Mouse (Mus musculus) thymus, postnatal 36 days (tissue): ENCODE measurements around the gene Lrrc75a.

ENCODE experiments used
- DNase-seq, 2 experiments: peaks; one replicate each; pipeline ENCODE4 v3.0.0; 2022; ENCODE audit warnings: mixed read lengths in 2 of 2

The Lrrc75a gene

GRCm38 (mm10) chr11:62644602-62645336 lies 3.6 kb downstream of the Lrrc75a start:
- no peak for DNase-seq

- DNase-seq = no peak
Observed at GRCm38 (mm10) chr11:62643681-62644363, 4.5 kb downstream of the Lrrc75a start.

- no peak for DNase-seq
Observed at GRCm38 (mm10) chr11:62643011-62643631, 5.2 kb downstream of the Lrrc75a start.

- no peak for DNase-seq
Observed at GRCm38 (mm10) chr11:62642023-62642844, 6.1 kb downstream of the Lrrc75a start.

GRCm38 (mm10) chr11:62640378-62640777 lies 7.9 kb downstream of the Lrrc75a start:
- DNase-seq = no peak

GRCm38 (mm10) chr11:62638402-62638801 lies 9.9 kb downstream of the Lrrc75a start:
- no peak for DNase-seq

GRCm38 (mm10) chr11:62637806-62638205 lies 10.5 kb downstream of the Lrrc75a start:
- DNase-seq = no peak

DNA sequence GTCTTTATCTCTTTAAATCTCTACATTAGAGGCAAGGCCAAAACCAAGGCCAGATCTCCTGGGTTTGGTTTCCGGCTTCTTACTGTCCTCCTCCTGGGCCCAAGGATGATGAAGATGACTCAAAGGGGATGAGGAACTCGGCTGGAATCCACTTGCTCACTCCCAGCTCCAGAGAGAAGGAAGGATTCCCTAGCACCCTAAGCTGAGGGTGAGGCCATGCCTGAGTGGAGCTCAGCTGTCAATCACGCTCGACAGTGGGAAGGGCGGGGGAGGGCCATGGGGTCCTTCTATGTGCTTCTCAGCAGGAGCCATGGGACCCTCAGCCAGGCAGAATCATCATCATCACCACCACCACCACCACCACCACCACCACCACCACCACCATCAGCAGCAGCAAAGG lies 10.9 kb downstream of the Lrrc75a start:
- DNase-seq = no peak

- DNase-seq = no peak
Observed at GRCm38 (mm10) chr11:62636840-62637221, 11.5 kb downstream of the Lrrc75a start.

- no peak for DNase-seq
Observed at GRCm38 (mm10) chr11:62636105-62636839, 12.1 kb downstream of the Lrrc75a start.

DNA sequence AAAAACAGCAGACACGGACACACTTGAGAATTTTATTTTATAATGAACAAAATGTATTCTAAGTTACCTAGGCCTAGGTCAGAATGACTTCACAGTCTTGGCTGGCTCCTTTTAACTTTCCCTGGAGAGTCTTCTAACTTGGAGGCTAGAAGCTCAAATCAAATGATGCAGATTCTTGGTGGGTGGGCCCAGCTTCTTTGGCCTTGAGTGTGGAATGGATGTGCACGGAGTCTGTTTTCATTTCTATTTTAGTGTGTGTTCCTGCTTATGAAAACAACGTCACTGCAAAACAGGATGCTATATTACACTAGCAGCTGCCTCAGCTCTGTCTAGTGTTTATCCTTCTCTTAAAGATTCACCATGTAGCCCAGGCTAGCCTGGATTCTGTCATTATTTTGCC lies 12.9 kb downstream of the Lrrc75a start:
- no peak for DNase-seq

DNA sequence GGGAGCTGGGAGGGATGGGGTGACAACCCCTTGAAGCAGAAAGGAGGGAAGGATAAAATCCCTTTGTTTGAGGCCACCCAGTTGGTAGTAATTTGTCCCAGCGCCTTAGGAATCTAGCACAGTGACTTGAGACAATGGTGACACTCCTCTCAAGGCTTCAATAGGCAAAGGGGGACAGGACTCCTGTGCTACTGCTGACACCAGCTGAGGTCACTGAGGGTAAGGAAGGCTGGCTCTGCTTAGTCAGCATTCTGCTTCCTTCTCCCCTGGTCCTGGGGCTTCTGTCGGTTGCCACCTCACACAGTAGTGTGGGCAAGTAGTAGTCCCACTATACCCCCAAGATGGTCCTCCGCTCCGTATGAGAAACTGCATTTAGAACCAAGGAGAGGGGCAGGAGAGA lies 17.2 kb downstream of the Lrrc75a start:
- DNase-seq = no peak

DNA sequence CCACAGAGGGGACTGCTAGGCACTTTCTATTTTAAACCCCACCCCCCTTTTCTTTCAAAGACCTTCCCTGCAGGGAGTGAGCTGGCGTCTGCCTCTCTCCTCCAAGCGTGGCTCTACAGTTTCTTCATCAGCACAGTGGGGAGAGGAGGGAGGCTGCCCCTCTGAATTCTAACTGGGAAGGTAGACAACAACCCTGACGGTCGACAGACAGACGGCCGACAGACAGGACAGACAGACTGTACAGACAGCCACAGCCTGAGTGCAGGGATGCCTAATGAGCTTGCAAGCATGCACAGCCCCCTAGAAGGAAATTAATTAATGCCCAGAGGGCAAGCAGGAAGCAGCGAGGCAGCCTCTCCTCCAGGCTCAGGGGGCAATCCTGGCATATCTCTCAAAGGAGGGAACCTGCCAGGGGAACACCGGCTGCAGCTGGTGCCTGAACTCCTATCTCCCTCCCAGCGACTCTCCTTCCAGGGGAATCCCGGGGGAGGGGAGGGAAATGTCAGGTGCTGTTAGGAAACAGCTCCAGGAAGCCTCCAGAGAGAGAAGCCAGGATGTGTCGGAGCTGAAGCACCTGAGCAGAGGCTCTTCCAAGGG lies 18.0 kb downstream of the Lrrc75a start:
- no peak for DNase-seq

DNA sequence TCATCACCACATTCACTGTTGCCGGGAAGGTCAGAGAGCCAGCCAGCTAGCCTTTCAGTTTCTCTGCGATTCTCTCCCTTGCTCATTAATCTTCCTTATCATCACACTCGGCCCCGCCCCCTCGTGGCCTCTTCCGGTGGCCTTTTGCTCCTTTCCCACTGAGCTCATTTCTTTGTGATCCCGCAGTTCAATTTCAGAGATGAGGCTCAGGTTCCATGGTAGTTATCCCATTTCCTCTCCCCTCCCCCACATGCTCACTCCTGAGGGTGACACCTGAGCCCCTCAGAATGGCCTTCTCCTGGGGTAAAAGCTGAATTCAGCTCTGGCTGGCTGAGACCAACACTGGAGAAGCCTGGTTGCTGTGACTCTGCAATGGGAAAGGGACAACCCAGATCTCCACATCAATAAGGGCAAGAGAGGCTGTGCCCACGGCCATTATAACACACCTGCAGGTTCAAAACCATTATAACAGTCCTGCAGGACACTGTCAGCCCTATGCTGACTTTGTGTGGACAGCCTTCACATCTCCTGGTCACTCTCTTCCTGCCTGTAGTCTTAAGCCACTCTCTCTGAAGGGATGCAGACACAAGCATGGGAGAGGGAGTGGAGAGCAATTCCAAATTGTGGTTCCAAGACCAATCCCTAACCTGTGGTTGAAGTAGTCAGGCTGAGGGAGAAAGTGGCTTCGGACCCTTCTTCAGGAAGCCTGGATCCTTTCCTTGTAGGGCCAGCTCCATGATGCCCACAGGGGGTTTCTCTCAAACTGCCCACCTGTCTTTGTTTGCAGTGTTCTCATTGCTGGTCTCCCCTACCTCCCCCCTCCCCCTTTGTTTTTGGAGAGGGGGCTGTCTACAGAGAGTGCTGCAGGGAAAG lies 18.7 kb downstream of the Lrrc75a start:
- DNase-seq = no peak

DNA sequence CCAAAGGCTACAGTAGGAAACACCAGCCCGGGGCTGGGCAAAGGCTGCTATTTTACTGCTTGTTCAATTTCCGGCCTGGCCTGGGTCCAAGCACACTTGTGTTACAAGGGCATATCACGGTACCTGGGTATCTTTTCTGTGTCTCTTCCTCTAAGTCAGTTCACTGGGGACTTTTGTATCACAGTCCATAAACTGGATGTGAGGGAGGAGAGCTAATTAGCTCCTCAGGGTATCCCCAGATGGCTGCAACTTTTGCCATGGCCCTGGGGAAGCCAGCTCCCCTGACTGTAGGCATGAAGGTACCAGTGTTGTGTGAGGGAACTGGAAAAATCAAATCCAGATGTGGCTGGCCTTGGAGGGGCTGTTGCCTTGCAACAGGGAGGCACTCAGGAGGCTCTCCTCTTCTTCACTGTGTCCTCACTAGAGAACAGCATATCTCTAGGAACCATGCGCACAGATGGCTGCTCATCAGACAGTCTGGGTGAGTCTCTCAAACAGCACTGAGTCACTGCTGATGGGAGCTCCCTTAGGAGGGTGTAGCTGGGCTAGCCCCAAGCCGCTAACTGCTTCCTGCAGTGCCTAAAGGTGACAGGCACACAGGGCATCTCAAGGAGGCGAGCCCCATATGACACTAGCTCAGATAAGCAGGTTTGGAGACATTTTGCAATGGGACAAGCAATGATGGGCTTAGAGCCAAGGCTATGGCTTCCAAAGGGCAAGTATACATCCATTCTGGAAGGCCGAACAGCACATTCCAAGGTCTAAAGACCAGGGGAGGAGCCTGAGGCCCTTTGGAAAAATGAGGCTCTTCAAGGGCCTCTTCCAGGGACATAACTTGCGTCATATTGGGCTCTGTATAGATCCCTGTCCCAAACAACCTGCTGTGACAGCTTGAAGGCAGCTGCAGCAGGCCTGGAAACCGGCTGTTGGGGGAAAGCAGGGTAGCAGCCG lies 23.7 kb downstream of the Lrrc75a start:
- DNase-seq = no peak

DNA sequence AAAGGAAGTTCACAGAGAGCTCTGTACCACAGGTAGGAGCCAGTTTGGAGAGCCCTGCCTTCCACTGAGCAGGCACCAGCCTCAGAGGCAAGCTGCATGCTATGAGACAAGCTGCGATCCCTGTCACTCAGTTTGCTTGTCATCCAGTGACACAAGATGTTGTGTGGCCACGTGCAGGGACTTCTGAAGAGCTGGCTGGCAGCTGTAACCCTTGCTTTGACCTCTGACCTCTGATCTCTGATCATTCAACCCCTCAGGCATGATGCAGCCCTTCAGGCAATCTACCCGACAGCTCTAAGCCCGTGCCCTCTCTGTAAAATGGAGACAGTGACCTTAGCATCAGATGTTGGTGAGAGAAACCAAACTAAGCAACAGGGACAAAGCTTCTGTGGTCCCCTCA lies 25.5 kb downstream of the Lrrc75a start:
- no peak for DNase-seq

- no peak for DNase-seq
Observed at GRCm38 (mm10) chr11:62621586-62622283, 26.6 kb downstream of the Lrrc75a start.

- DNase-seq = no peak
Observed at GRCm38 (mm10) chr11:62621079-62621478, 27.2 kb downstream of the Lrrc75a start.

- no peak for DNase-seq
Observed at GRCm38 (mm10) chr11:62615456-62615855, 32.9 kb downstream of the Lrrc75a start.
